ENCODE assay signal across 9 mouse cellular contexts in genomic region chr12:73998128-73998456, GRCm38 (mm10). TPM values are rescaled to one million over a fixed set of nuclear protein-coding genes. Genes with fewer than 3 reads are reported as not detected.
DNase-seq lines count a peak whose midpoint lies in the region; ATAC-seq lines count a peak whose summit lies in the region.
"Had no signal": no experiment of that assay in that cellular context is flagged by ENCODE, and none has a peak within 500 bp of the region (broad histone marks: within the 10 kb centered on the region; RNA-seq: fewer than 3 reads in every experiment).

No protein-coding gene starts in this region.

- H3K4me1 ChIP-seq in kidney, embryonic 16.5 days (ENCODE audit: insufficient read depth, low read length) = no peaks in the 10 kb centered on the region
- peaks cover 2% of the 10 kb centered on the region; the same call in 1 of the 2 replicates for H3K4me1 ChIP-seq in hindbrain, embryonic 11.5 days (replicated peaks; ENCODE audit: control insufficient read depth, insufficient read depth, low read length)
- peaks cover 5% of the 10 kb centered on the region; the same call in 1 of the 2 replicates for H3K4me1 ChIP-seq in midbrain, embryonic 12.5 days

- no peaks in the 10 kb centered on the region for H3K36me3 ChIP-seq in kidney, embryonic 16.5 days (ENCODE audit: insufficient read depth, low read length)
- no peaks in the 10 kb centered on the region for H3K36me3 ChIP-seq in hindbrain, embryonic 11.5 days (ENCODE audit: control insufficient read depth, insufficient read depth, low read length)
- H3K36me3 ChIP-seq in midbrain, embryonic 12.5 days = no peaks in the 10 kb centered on the region

- DNase-seq in kidney, postnatal 4 days = no peak
- DNase-seq in hindbrain, embryonic 11.5 days (ENCODE audit: low spot score) = peak; percentile 40
- DNase-seq in layer of hippocampus, adult 9-11 months = no peak
- no peak for DNase-seq in adrenal gland, postnatal 4 days (ENCODE audit: low spot score in 2 of 2)
- no peak for DNase-seq in spleen, adult 18-20 months

- peaks cover 32% of the 10 kb centered on the region for H3K27me3 ChIP-seq in kidney, embryonic 16.5 days (ENCODE audit: insufficient read depth, low read length)
- peaks cover 9% of the 10 kb centered on the region; the same call in 1 of the 2 replicates for H3K27me3 ChIP-seq in hindbrain, embryonic 11.5 days (ENCODE audit: control insufficient read depth, insufficient read depth, low read length)
- H3K27me3 ChIP-seq in midbrain, embryonic 12.5 days = peaks cover 31% of the 10 kb centered on the region

- H3K4me3 ChIP-seq in kidney, embryonic 16.5 days (ENCODE audit: low read length) = peak overlapping the region; percentile 53
- H3K4me3 ChIP-seq in hindbrain, embryonic 11.5 days (ENCODE audit: low read depth, low read length) = peak overlapping the region; percentile 52
- H3K4me3 ChIP-seq in midbrain, embryonic 12.5 days = peak overlapping the region; percentile 64

- ATAC-seq in kidney, embryonic 16.5 days (ENCODE audit: low FRiP score, low TSS enrichment) = 0 out of 2 replicates have a peak, but pooled peaks have one; percentile 9
- peak; percentile 50; the same call in 1 of the 2 replicates for ATAC-seq in common myeloid progenitor, adult 5-6 weeks (replicated peaks; ENCODE audit: low read depth, poor library complexity, severe bottlenecking)
- ATAC-seq in hindbrain, embryonic 11.5 days (ENCODE audit: low FRiP score) = peak; percentile 59; the same call in 1 of the 2 replicates
- ATAC-seq in midbrain, embryonic 12.5 days (ENCODE audit: low FRiP score, low read depth) = no peak

- WGBS in kidney, embryonic 16.5 days = 45% methylated on average over 5 of the region's 5 CpGs
- 32% methylated on average over 5 of the region's 5 CpGs for WGBS in hindbrain, embryonic 11.5 days
- 20% methylated on average over 5 of the region's 5 CpGs for WGBS in midbrain, embryonic 12.5 days

- H3K9ac ChIP-seq in kidney, embryonic 16.5 days (replicated peaks; ENCODE audit: low read length) = peak overlapping the region; percentile 71; the same call in 1 of the 2 replicates
- H3K9ac ChIP-seq in hindbrain, embryonic 11.5 days (ENCODE audit: low read depth, low read length) = peak overlapping the region; percentile 67; the same call in 1 of the 2 replicates
- peak overlapping the region; percentile 73 for H3K9ac ChIP-seq in midbrain, embryonic 12.5 days (replicated peaks)

- H3K27ac ChIP-seq in kidney, embryonic 16.5 days (ENCODE audit: low read length) = no peak overlapping the region
- no peak overlapping the region for H3K27ac ChIP-seq in hindbrain, embryonic 11.5 days (ENCODE audit: low read depth, low read length)
- no peak overlapping the region for H3K27ac ChIP-seq in midbrain, embryonic 12.5 days (replicated peaks)

- peak overlapping the region; percentile 92 for H3K4me2 ChIP-seq in kidney, embryonic 16.5 days (replicated peaks; ENCODE audit: low read depth, low read length)
- H3K4me2 ChIP-seq in hindbrain, embryonic 11.5 days (replicated peaks; ENCODE audit: low read depth, low read length) = peak overlapping the region; percentile 91
- H3K4me2 ChIP-seq in midbrain, embryonic 12.5 days (replicated peaks) = peak overlapping the region; percentile 83

- no peaks in the 10 kb centered on the region for H3K9me3 ChIP-seq in kidney, embryonic 16.5 days (ENCODE audit: low read length)
- H3K9me3 ChIP-seq in hindbrain, embryonic 11.5 days (ENCODE audit: control insufficient read depth, low read length) = no peaks in the 10 kb centered on the region
- no peaks in the 10 kb centered on the region for H3K9me3 ChIP-seq in midbrain, embryonic 12.5 days

RNA-seq across cellular contexts. Expression of gene Syt16, which starts 0.6 kb away (rescaled TPM):
- polyA plus RNA-seq in kidney, embryonic 16.5 days (2015; fragmentation: Nextera tagmentation; extraction: Ambion mirVana) = 1.1 and 1.4 TPM in 2 replicates
- total RNA-seq in common myeloid progenitor, adult 5-6 weeks (2017) = not detected in 2 replicates
- polyA plus RNA-seq in hindbrain, embryonic 11.5 days (2014; fragmentation: Nextera tagmentation; extraction: Ambion mirVana) = 5.4 and 5.5 TPM in 2 replicates
- polyA plus RNA-seq in midbrain, embryonic 12.5 days (2016; fragmentation: Nextera tagmentation; extraction: Ambion mirVana) = 14.5 and 15.0 TPM in 2 replicates
- 1 to 10 TPM; 2.0 to 3.0 TPM for total RNA-seq in adrenal gland, postnatal 4 days (2021)
- total RNA-seq: liver, adult 2 months had no signal
- polyA plus RNA-seq: liver, adult 2 months had no signal

RNA-seq across cellular contexts. Expression of gene Snapc1, which starts 33.8 kb away (rescaled TPM):
- 22.3 and 22.8 TPM in 2 replicates for polyA plus RNA-seq in kidney, embryonic 16.5 days (2015; fragmentation: Nextera tagmentation; extraction: Ambion mirVana)
- 17.1 and 32.0 TPM in 2 replicates for total RNA-seq in common myeloid progenitor, adult 5-6 weeks (2017)
- polyA plus RNA-seq in hindbrain, embryonic 11.5 days (2014; fragmentation: Nextera tagmentation; extraction: Ambion mirVana) = 24.1 and 28.3 TPM in 2 replicates
- polyA plus RNA-seq in midbrain, embryonic 12.5 days (2016; fragmentation: Nextera tagmentation; extraction: Ambion mirVana) = 23.6 and 31.9 TPM in 2 replicates
- 10 to 100 TPM; 17.0 to 18.8 TPM for total RNA-seq in adrenal gland, postnatal 4 days (2021)
